Mouse (Mus musculus) Patski (cell line): ENCODE results near the gene Slc35e3. TPM values are rescaled to one million over a fixed set of nuclear protein-coding genes. Genes with fewer than 3 reads are reported as not detected.

Experiments
- ATAC-seq: fragments of 100-300 bp; one replicate; pipeline ENCODE4 v1.8.0; 2021
- CTCF ChIA-PET: fragments of 350-600 bp; sonication (Branson Sonifier 250); formaldehyde crosslinking; loops from one replicate; lab custom pipeline; 2022; ENCODE audit warnings: inconsistent platforms; lab: Charles Lee
- POLR2A ChIA-PET: fragments of 350-600 bp; sonication (Branson Sonifier 250); formaldehyde crosslinking; loops from one replicate; lab custom pipeline; 2022; ENCODE audit warnings: antibody characterized with exemption, inconsistent platforms; lab: Charles Lee
- DNase-seq: peaks from one replicate; pipeline ENCODE4 v3.0.0-alpha.2; 2011; ENCODE audit warnings: low read depth, low spot score
- H3K27me3 ChIP-seq: fragments of 371-371 bp; one replicate; pipeline ENCODE4 v1.5.1; 2021
- CTCF ChIP-seq: fragments of 100-300 bp; IDR thresholded peaks from one replicate; pipeline ENCODE4 v1.5.1; 2021
- in situ Hi-C: fragments of 300-500 bp; cut with MboI; formaldehyde crosslinking; loops from 3 replicates; pipeline ENCODE4 v1.11.1; 2018; ENCODE audit warnings: low pct_unique_long_range_greater_than_20kb, mixed read lengths
- polyA plus RNA-seq: library from polyadenylated mRNA; unstranded; gene quantifications from one replicate; pipeline ENCODE4 v1.2.3, GENCODE M21; 2021

Gene Slc35e3
- polyA plus RNA-seq, 1 experiment from 2014 or later, result 19.4 TPM

DNA sequence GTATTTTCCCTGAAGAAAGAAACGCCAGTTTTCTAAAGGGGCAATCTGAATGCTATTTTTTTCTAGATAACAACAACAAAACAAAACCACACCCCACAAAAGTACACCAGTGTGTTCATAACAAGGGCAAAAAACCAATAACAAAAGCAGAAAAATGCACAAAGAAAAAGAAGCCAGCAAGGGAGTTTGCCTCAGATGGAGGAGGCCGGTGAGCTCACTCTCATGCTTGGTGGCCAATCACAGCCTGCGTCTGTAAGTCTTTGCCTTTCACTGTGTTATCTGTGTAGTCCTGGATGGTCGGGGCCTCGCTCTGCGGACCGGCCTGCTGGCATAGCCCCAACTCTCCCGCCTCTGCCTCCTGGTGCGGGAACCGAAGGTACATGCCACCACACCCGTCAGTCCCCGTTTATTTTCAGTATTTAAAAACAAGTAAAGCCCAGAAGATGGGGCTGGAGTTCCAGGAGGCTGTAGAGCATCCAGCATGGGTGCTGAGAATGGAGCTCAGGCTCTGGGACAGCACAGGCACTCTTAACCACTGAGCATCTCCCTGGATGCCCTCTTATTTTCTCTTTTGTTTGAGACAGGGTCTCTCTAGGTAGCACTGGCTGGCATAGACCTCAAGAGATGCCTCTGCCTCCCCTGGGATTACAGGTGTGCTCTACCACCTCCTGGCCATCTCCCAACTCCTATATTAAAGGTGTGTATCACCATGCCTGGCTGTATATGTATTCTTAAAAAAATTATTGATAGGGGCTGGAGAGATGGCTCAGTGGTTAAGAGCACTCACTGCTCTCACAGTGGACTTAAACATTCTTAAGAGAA is 30.3 kb upstream of the Slc35e3 start:
- no peak for TF ChIP-seq CTCF
- in situ Hi-C loops, result no loop called here
- ChIA-PET POLR2A (no interaction called here), CTCF (interaction anchor here (1.1 kb wide), 1 partner anchor 8 kb away, joined by 3 read pairs; no protein-coding TSS in a partner anchor)
- DNase-seq (no peak), ATAC-seq (no peak)
- H3K27me3 ChIP-seq, result no peaks in the 10 kb centered on the region

GRCm38 (mm10) chr10:117775401-117776144 is 29.4 kb upstream of the Slc35e3 start:
- ATAC-seq (no peak), DNase-seq (no peak)
- in situ Hi-C loops, result no loop called here
- ChIA-PET CTCF (interaction anchor here (1.1 kb wide), 1 partner anchor 9 kb away, joined by 3 read pairs; no protein-coding TSS in a partner anchor), POLR2A (no interaction called here)
- H3K27me3 ChIP-seq, result no peaks in the 10 kb centered on the region
- no peak for TF ChIP-seq CTCF

GRCm38 (mm10) chr10:117774817-117775120 is 28.6 kb upstream of the Slc35e3 start:
- in situ Hi-C loops, result no loop called here
- ChIA-PET CTCF (no interaction called here), POLR2A (no interaction called here)
- TF ChIP-seq CTCF, result no peak
- ATAC-seq (no peak), DNase-seq (no peak)
- no peaks in the 10 kb centered on the region for H3K27me3 ChIP-seq

DNA sequence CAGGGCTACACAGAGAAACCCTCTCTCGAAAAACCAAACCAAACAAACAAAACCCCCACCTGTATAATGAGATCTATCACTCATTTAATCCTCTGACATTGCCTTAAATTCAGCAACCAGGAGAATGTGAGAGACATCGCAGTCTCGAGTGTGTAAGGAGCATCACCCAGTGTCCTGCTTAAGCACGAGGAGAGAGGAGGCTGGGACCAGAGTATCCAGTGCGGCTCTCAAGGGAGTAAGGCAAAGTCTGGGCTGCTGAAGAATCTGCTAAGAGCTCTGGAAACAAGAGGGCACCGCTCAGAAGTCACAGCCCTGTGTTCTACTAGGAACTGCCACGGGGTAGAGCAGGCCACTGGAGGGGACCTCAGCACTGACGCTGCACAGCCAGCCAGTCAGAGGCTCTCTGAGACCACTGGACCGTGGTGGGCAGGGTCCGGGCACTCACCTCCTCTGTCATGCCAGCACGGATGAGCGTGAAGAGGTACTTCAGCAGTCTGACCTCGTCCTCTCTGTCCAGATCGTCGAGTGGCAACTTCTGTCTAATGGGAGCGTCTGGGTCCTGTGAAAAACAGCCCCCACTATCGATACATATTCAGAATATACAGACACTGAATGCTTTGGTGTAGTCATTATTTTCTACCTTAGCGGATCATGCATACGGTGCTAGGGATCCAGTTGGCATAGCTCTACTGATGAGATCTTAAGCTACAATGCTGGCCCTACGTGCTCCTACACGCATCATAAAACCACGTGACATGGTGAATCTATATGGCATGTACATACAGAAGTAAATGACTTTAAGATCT is 28.0 kb upstream of the Slc35e3 start:
- in situ Hi-C loops, result no loop called here
- POLR2A ChIA-PET, result no interaction called here
- H3K27me3 ChIP-seq, result no peaks in the 10 kb centered on the region
- ATAC-seq (no peak), DNase-seq (no peak)
- CTCF ChIA-PET, result no interaction called here
- no peak for TF ChIP-seq CTCF

DNA sequence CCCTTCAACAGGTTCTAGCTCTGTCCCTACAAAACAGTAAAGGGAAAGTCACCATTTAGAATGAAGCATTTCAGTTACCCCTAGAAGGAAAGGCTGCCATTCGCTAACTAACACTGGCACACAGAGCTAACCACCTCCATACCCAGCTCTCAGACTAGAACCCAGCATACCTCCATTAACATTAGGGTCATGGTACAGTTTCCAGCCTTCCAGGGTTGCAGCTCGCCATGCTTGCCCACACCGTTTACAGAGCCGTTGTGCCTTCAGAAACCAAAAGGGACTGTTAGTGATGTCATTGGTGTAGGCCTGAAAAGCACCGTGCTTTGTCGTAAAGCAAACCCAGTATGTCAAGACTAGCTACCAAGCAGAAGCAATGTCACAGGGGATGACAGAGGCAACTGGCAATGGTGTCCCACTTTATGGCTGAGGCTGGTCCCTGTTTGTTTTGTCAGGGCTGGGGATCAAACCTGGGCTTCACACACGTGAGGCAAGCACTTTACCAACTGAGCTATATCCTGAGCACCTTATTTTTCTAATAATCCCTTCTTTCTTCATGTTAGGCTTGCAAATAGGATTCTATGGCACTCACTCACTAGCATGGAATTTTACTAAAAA is 27.0 kb upstream of the Slc35e3 start:
- ChIA-PET CTCF (interaction anchor here (0.8 kb wide), 1 partner anchor 9 kb away, joined by 3 read pairs; no protein-coding TSS in a partner anchor), POLR2A (interaction anchor here (1.2 kb wide), 1 partner anchor 18 kb away, joined by 4 read pairs; no protein-coding TSS in a partner anchor)
- ATAC-seq (no peak), DNase-seq (no peak)
- TF ChIP-seq CTCF, result no peak
- in situ Hi-C loops, result no loop called here
- H3K27me3 ChIP-seq, result no peaks in the 10 kb centered on the region

GRCm38 (mm10) chr10:117772364-117773105 is 26.4 kb upstream of the Slc35e3 start:
- ATAC-seq (peak; percentile 54), DNase-seq (no peak)
- in situ Hi-C loops, result no loop called here
- CTCF ChIA-PET, result interaction anchor here (0.8 kb wide), 1 partner anchor 9 kb away, joined by 3 read pairs; no protein-coding TSS in a partner anchor
- no peak for TF ChIP-seq CTCF
- H3K27me3 ChIP-seq, result no peaks in the 10 kb centered on the region
- POLR2A ChIA-PET, result interaction anchor here (1.2 kb wide), 1 partner anchor 18 kb away, joined by 4 read pairs; no protein-coding TSS in a partner anchor

DNA sequence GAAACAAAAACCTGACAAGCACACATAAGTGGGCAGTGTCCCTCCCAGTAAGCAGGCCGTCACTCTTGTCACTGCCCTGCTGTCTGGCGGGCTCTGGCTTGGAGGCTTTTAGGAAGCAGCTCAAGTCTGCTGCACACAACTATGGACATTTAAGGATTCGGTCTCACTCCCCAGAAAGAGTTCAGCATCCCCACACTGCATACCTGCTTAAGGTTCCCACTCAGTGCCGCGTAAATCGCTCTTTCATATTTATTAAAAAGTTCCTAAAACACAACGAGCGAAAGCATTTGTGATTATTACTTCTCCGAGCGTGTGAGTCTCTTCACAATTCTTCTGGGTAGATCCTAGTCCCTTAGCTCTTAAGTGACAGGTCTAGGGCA is 25.0 kb upstream of the Slc35e3 start:
- POLR2A ChIA-PET, result no interaction called here
- H3K27me3 ChIP-seq, result no peaks in the 10 kb centered on the region
- ATAC-seq, result no peak
- CTCF ChIA-PET, result no interaction called here
- no peak for TF ChIP-seq CTCF
- no peak for DNase-seq
- in situ Hi-C loops, result no loop called here

DNA sequence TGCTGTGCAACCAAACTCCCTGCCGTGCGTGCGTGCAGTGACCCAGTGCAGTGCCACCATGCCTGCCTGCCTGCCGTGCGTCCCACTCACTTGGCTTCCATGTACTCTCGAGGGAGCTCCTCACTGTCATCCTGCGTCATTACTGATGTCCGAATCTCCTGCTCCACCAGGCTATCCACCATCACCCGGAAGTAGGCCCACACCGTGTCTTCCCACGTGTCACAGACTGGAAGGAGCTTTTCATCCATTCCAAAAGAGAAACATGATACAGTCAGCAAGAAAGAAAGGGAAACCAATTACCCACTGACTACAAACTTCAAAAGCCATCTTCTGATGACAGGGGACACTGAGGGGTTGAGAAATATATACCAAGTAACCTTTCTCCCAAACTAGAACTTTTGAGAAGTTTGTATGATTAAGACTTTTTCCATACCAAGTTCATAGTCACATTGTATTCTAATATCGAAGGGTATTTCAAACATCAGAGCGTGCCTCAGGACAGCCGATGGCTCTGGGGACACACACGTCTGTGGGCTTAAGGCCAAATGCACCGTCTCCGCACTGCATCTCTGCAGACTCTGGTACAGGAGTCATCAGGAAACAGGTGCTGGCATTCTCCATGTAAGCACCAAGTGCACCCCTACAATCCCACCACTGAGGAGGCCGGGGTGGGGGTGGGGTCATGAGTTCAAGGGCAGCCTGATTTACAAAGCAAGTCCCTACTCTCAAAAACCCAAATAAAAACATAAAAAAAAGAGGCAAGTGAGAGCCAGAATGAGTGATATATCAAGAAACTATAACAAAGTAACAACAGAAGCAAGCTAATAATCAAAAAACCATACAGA is 24.3 kb upstream of the Slc35e3 start:
- ATAC-seq (no peak), DNase-seq (no peak)
- TF ChIP-seq CTCF, result no peak
- ChIA-PET CTCF (no interaction called here), POLR2A (interaction anchor here (1.3 kb wide), 1 partner anchor 27 kb away, joined by 3 read pairs; no protein-coding TSS in a partner anchor)
- in situ Hi-C loops, result no loop called here
- no peaks in the 10 kb centered on the region for H3K27me3 ChIP-seq
